Mouse (Mus musculus): ENCODE data around the gene Sgip1.

Gene Sgip1

DNA sequence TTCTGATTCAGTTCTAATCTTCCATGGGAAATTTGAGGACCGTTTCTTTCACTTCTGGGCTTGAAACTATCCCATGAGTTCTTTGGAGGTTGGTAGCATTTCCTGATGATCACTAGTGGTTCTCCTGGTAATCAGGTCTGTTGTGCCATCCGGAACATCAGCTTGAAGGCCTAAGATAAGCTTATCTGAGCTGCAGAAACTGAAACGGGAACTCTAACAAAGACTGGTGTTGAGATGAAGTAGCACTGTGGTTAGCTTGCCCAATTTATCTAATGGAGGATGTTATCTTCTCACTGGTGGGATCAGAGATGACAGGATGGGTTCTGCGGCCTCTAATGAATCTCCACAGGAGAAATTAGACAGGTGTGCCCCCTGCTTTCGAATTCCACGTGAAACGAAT is 21.0 kb downstream of the Sgip1 start:
- Histone ChIP-seq H3K36me3 (ENCODE audit: control insufficient read depth, insufficient read depth, low read length, poor library complexity, severe bottlenecking) (no peaks in the 10 kb centered on the region), H3K27me3 (ENCODE audit: control insufficient read depth, insufficient read depth, low read length, poor library complexity, severe bottlenecking) (no peaks in the 10 kb centered on the region)
- no peak for DNase-seq (ENCODE audit: low read depth, low spot score)

DNA sequence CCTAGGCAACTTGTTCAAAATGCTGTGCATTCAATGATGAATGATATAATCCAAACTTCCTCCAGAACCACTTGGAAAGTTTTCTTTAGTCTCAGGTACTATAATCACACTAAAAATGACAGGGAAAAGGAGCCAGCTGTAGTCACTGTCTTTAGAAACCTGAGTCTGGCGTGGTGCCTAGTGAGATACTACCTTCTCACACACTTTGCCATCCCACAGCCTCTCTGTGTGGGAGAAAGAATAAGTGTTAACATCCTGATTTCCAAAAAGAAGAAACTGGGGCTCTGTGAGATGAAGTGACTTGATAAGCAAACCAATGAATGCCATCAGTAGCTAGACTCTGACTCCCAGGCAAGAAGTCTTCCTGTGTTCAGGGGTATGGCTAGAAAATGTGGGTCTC is 28.0 kb downstream of the Sgip1 start:
- Histone ChIP-seq H3K27me3 (ENCODE audit: control insufficient read depth, insufficient read depth, low read length, poor library complexity, severe bottlenecking) (no peaks in the 10 kb centered on the region), H3K36me3 (ENCODE audit: control insufficient read depth, insufficient read depth, low read length, poor library complexity, severe bottlenecking) (no peaks in the 10 kb centered on the region)
- DNase-seq (ENCODE audit: low read depth, low spot score): no peak

DNA sequence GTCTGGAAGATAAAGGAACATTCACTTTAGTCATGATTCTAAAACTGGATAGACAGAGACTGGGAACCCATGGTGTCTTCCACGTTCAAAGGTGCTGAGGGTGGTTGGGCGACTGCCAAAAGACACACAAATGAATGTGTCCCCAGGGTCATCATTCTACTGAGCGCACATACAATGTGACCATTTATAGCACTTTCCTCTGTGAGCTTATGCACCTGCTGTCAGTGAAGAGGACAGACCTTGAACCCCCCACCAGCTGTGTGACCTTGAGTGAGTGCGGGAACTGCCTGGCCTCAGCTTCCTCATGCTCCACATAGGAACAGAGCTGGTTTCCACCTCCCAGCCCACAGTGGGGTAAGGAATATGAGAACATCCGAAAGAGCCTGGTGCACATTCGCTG is 28.8 kb downstream of the Sgip1 start:
- no peak for DNase-seq (ENCODE audit: low read depth, low spot score)

DNA sequence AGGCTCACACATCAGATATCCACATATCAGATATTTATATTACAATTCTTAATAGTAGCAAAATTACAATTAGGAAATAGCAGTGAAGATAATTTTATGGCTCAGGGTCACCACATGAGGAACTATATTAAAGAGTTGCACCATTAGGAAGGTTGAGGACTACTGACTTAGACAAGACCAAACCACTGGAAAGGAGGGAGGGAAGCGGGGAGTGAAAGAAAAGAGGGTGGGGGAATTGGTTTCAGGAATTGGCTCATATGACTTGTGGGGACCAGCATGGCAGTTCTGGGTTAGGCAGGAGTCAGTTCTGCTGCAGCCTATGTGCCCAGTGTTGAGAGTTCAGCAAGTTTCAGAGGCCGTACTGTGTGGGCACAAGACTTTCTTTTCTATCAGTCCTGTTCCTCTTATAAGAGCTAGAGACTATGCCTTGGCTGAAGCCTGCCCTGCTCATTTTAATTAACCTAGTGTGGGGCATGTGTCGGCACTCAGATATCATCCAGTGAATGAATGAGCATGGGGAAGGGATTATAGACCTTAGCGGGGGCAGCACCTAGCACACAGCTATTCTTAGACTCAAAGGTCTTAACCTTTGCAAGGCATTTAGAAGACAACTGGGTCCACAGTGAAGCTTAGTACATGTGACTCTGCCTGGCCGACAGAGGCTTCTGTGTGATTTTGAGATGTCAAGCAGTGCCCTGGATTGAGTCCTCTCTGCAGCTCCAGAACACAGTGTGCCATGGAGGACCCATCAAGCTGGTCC is 30.7 kb downstream of the Sgip1 start:
- DNase-seq (ENCODE audit: low read depth, low spot score): no peak
- H3K36me3 ChIP-seq (ENCODE audit: control insufficient read depth, insufficient read depth, low read length, poor library complexity, severe bottlenecking): no peaks in the 10 kb centered on the region
- no peaks in the 10 kb centered on the region for H3K27me3 ChIP-seq (ENCODE audit: control insufficient read depth, insufficient read depth, low read length, poor library complexity, severe bottlenecking)

More for the DNA sequence above, 28.8 kb downstream of the Sgip1 start:
- Histone ChIP-seq H3K27me3 (ENCODE audit: control insufficient read depth, insufficient read depth, low read length, poor library complexity, severe bottlenecking) (no peaks in the 10 kb centered on the region), H3K36me3 (ENCODE audit: control insufficient read depth, insufficient read depth, low read length, poor library complexity, severe bottlenecking) (no peaks in the 10 kb centered on the region)

DNA sequence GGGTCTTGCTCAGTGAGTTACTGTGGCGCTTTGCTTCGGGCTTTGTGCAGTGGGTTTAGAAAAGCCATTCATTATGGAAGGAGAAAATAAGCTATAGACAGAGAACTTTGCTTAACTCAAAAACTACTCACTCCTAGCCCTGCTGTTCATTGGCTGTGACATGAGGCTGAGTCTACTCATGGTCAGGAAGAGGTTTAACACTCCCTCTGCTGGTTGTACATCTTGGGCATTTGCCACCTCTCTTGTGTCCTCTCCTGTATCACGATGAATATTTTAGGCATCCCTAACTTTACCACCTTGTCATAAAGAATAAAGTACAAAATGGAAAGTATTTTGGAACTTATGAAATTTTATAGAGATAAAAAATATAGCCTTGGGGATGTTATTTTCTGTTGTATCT is 32.1 kb downstream of the Sgip1 start:
- Histone ChIP-seq H3K36me3 (ENCODE audit: control insufficient read depth, insufficient read depth, low read length, poor library complexity, severe bottlenecking) (no peaks in the 10 kb centered on the region), H3K27me3 (ENCODE audit: control insufficient read depth, insufficient read depth, low read length, poor library complexity, severe bottlenecking) (no peaks in the 10 kb centered on the region)
- no peak for DNase-seq (ENCODE audit: low read depth, low spot score)

DNA sequence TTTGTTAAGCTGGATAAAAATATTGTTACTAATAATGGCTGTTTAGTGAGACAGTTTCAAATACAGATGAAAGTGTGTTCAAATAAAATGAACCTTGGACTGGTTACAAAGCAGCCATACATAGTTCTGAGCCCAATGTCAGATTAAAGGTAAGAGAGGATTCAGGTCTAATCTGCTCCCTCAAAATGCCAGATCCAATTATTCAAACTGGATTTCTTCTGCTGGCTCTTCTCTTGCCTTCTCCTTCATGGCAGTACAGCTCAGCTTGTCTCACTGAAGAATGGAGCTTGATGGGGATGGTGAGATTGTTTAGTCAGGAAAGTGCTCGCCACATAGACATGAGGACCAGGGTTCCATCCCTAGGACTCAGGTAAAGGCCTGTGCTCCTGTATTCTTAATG is 32.7 kb downstream of the Sgip1 start:
- H3K36me3 ChIP-seq (ENCODE audit: control insufficient read depth, insufficient read depth, low read length, poor library complexity, severe bottlenecking): no peaks in the 10 kb centered on the region
- no peak for DNase-seq (ENCODE audit: low read depth, low spot score)
- no peaks in the 10 kb centered on the region for H3K27me3 ChIP-seq (ENCODE audit: control insufficient read depth, insufficient read depth, low read length, poor library complexity, severe bottlenecking)

DNA sequence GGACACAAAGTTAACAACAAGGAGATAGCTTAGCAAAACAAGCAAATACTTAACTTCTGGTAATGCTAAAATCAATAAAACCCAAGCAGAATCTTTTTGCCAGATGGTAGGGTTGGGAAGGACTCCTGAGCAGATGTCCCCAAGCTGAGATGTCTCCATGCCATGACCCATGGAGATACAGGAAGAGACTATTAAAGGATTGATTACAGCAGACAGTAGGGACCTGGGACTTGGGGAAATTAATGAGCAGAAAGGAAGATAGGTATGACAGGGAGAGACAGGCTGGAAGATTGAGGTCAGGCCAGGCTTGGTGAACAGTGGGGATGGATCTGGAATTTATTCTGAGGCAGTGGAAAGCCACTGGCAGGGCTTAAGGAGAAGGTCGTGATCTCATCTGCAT is 33.5 kb downstream of the Sgip1 start:
- H3K27me3 ChIP-seq (ENCODE audit: control insufficient read depth, insufficient read depth, low read length, poor library complexity, severe bottlenecking): no peaks in the 10 kb centered on the region
- no peak for DNase-seq (ENCODE audit: low read depth, low spot score)
- H3K36me3 ChIP-seq (ENCODE audit: control insufficient read depth, insufficient read depth, low read length, poor library complexity, severe bottlenecking): no peaks in the 10 kb centered on the region

DNA sequence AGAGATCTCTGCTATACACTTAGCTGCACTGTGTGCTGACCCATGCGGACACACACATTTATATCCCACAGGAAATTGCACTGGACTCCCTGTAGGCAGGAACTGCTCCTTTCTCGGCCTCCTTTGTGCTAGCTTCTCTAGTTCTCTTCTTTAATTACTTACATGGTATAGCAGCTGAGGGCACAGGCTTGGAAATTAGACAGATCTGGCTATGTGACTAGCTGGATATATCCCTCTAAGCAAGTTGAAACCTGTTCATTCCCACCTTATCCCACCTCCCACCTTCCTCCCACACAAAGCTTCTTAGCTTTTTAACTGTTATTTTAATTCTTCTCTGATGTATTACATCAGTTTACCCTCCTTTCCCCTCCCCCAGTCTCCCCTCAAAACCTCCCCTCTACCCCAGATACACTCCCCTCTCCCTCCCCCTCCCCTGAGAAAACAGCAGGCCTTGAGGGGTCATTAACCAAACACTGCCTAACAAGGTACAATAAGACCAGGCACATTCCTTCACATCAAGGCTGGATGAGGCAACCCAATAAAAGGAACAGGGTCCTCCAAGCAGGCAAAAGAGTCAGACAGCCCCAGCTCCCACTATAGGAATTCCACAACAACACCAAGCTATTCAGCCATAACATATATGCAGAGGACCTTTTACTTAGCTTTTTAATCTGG is 34.6 kb downstream of the Sgip1 start:
- no peaks in the 10 kb centered on the region for H3K27me3 ChIP-seq (ENCODE audit: control insufficient read depth, insufficient read depth, low read length, poor library complexity, severe bottlenecking)
- DNase-seq (ENCODE audit: low read depth, low spot score): no peak
- H3K36me3 ChIP-seq (ENCODE audit: control insufficient read depth, insufficient read depth, low read length, poor library complexity, severe bottlenecking): no peaks in the 10 kb centered on the region

DNA sequence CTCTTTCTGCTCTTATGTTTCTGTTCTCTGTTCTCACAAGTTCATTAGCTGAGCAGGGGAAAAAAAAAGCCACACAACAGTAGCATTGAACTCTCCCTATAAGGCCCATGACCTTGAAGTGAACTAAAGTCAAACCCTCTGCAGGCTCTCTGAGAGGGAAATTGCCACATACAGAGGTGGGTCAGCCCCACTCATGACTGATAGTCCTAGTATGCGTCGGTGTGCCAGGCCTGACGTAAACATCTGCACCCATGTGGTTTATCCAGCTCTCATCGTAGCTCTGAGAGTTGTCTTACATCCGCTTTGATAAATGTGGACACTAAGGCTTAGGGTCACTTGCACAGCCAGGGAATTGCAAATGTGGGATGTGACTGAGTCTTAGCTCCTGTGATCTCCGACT is 38.8 kb downstream of the Sgip1 start:
- DNase-seq (ENCODE audit: low read depth, low spot score): no peak
- Histone ChIP-seq H3K27me3 (ENCODE audit: control insufficient read depth, insufficient read depth, low read length, poor library complexity, severe bottlenecking) (no peaks in the 10 kb centered on the region), H3K36me3 (ENCODE audit: control insufficient read depth, insufficient read depth, low read length, poor library complexity, severe bottlenecking) (no peaks in the 10 kb centered on the region)

DNA sequence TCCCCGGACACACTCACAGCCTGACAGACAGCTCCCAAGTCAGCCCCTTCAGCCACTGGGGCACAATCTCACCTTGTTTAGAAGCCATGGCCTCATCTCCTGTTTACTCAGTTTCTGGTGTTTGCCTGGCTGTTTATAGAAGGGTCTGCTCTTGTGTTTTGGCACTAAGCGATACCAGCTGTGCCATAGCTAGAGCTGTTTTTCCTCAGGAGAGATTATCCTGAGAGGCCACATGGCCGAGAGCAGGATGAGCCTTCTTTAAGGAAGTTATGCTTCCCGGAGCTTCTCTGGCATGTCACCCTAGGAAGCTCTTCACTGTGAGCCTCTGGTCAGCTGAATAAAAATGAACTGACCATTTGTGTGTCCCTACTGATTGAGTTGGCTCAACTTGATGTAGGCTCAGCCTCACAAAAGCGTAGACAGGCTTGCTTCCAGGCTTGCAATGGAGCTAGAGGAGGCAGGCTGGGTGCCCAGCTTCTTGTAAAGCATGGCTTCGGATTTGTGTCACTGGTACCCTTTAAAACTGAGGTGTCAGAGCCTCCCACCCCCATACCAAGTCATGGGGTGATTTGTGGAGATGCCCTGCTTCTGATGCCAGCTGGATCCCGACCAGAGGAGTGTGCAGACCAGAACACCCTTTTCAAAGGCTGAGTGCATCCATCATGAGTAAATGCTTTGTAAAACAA is 42.1 kb downstream of the Sgip1 start:
- no peaks in the 10 kb centered on the region for H3K27me3 ChIP-seq (ENCODE audit: control insufficient read depth, insufficient read depth, low read length, poor library complexity, severe bottlenecking)
- no peak for DNase-seq (ENCODE audit: low read depth, low spot score)
- no peaks in the 10 kb centered on the region for H3K36me3 ChIP-seq (ENCODE audit: control insufficient read depth, insufficient read depth, low read length, poor library complexity, severe bottlenecking)

DNA sequence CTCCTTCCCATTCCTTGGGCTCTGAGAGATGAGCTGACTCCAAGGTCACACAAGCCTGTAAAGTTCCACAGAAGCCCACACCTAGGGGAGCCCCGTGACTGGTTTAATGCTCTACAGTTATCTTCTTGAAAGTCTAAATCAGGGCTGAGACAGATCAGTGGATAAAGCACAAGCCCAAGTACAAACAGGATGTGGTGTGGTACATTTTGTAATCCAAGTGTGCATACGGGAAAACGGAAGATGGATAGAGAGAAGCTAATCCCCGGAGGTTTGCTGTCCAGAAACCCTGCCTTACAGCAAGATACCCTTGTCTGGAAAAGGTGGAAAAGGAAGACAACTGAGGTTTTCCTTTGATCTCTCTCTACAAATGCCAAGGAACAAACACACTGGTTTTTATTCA is 44.1 kb downstream of the Sgip1 start:
- no peak for DNase-seq (ENCODE audit: low read depth, low spot score)
- H3K36me3 ChIP-seq (ENCODE audit: control insufficient read depth, insufficient read depth, low read length, poor library complexity, severe bottlenecking): no peaks in the 10 kb centered on the region

DNA sequence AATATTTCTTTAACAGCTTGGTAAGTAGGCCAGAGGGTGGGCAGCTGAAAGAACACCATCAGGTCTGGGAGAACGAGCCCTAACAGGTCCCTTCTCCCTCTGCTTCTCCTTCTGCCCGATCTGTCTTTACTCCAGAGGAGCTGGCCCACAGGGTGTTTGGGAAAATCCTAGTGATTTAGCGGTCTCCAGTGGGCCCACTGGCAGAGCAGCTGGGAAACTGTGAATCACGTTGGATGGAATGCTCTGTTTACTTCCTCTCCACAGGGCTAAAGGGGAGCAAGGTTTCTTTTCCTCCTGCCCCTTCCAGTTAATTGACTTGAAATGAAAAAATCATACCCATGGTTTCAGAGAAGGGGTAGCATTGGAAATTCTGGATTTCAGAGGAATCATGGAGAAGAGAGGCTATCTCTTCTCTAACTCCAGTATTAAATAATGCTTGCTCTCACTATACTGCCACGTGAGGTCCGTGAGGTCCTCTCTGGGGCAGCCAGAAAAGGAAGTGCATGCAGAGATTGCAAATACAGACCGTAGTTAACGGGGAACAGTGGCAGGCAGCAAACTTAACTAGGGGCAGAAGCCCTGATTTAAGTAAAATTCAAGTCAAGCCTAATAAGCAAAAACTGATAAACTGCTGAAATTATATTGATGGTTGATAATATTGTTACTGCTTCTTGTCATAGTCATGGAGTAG is 51.1 kb downstream of the Sgip1 start:
- no peaks in the 10 kb centered on the region for H3K36me3 ChIP-seq (ENCODE audit: control insufficient read depth, insufficient read depth, low read length, poor library complexity, severe bottlenecking)
- DNase-seq (ENCODE audit: low read depth, low spot score): no peak
- H3K27me3 ChIP-seq (ENCODE audit: control insufficient read depth, insufficient read depth, low read length, poor library complexity, severe bottlenecking): no peaks in the 10 kb centered on the region

More for the DNA sequence above, 44.1 kb downstream of the Sgip1 start:
- no peaks in the 10 kb centered on the region for H3K27me3 ChIP-seq (ENCODE audit: control insufficient read depth, insufficient read depth, low read length, poor library complexity, severe bottlenecking)

DNA sequence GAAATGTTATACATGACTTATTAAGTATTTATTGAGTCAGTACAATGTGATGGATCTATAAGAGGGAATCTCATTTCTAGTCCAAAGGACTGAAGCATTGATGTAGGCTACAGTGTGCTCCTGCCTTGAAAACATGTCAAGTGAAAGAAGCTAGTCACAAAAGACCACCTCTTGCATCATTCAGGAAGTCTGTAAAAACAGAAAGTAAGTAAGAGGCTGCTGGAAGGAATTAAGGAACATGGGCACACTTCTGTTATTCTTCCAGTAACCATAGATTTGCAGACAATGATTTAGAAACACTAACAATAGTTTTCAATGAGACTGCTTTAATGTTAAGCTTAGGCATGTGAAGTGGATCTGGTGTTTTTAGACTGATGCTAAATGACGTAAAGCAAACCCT is 60.4 kb downstream of the Sgip1 start:
- H3K27me3 ChIP-seq (ENCODE audit: control insufficient read depth, insufficient read depth, low read length, poor library complexity, severe bottlenecking): no peaks in the 10 kb centered on the region
- H3K36me3 ChIP-seq (ENCODE audit: control insufficient read depth, insufficient read depth, low read length, poor library complexity, severe bottlenecking): no peaks in the 10 kb centered on the region
- DNase-seq (ENCODE audit: low read depth, low spot score): no peak

DNA sequence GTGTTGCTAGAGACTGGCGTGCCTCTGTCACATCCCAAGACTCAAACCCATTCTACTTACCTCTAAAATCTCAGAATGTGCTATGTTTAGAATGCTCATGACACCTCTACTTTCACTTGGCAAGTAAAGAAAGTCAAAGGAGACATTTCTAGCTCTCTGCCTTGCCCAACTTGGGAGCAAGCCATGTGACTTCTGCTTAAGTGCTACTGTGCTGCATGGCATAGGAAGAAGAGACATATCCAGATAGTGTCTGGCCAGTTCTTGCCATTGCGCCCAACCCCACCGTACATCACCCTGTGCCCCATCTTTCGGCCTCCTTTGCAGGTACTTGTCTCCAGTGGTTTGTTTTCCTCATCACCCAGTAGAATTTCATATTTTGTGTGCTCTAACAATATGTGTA is 60.8 kb downstream of the Sgip1 start:
- no peaks in the 10 kb centered on the region for H3K27me3 ChIP-seq (ENCODE audit: control insufficient read depth, insufficient read depth, low read length, poor library complexity, severe bottlenecking)
- no peaks in the 10 kb centered on the region for H3K36me3 ChIP-seq (ENCODE audit: control insufficient read depth, insufficient read depth, low read length, poor library complexity, severe bottlenecking)
- DNase-seq (ENCODE audit: low read depth, low spot score): no peak

DNA sequence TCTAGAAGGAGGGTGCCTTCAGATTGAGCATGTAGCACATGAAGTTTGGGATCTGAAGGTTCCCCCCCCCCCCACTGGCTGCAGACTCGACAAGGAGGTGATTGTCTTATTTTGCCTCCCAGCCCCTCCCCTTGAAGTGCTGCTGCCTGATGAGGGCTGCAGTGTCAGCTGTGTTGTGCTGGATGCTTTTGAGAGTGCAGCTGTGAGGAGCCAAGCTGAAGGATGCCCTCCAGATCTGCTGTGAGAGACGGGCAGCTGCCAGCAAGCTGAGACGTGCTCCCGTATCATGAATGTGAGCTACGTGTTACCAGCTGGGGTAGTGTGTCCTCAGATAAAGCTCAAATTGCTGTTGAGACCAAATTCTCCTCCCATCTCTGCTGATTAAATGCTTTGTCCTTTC is 63.5 kb downstream of the Sgip1 start:
- no peak for DNase-seq (ENCODE audit: low read depth, low spot score)
- no peaks in the 10 kb centered on the region for H3K36me3 ChIP-seq (ENCODE audit: control insufficient read depth, insufficient read depth, low read length, poor library complexity, severe bottlenecking)
- no peaks in the 10 kb centered on the region for H3K27me3 ChIP-seq (ENCODE audit: control insufficient read depth, insufficient read depth, low read length, poor library complexity, severe bottlenecking)
